Mouse (Mus musculus) gastrocnemius, postnatal 36 days (tissue): ENCODE measurements around the gene Utrn. TPM values are rescaled to one million over a fixed set of nuclear protein-coding genes. Genes with fewer than 3 reads are reported as not detected.

Experiments
- DNase-seq, 2 experiments: peaks; one replicate each; pipeline ENCODE4 v3.0.0; 2022
- intact Hi-C: fragments of 180-260 bp; cut with DNase I; formaldehyde crosslinking; loops from one replicate; pipeline ENCODE4 v1.15.1; 2025
- total RNA-seq, 2 experiments: library from RNA; stranded (reverse); gene quantifications; 2 replicates each; pipeline ENCODE4 v1.2.3; 2021

Utrn gene
- total RNA-seq, 2 experiments from 2014 or later, result 21.8 to 21.9 TPM

GRCm38 (mm10) chr10:12842543-12842942 is 26.6 kb downstream of the Utrn start:
- intact Hi-C loops, result no loop called here
- DNase-seq, result no peak

- intact Hi-C loops, result no loop called here
- DNase-seq, result no peak
Measured at GRCm38 (mm10) chr10:12841497-12841896, 27.7 kb downstream of the Utrn start.

GRCm38 (mm10) chr10:12837636-12838035 is 31.5 kb downstream of the Utrn start:
- intact Hi-C loops, result no loop called here
- peak in 1 of 2 experiments; percentile 54 for DNase-seq

GRCm38 (mm10) chr10:12836048-12836816 is 32.9 kb downstream of the Utrn start:
- intact Hi-C loops, result no loop called here
- DNase-seq, result no peak

- intact Hi-C loops, result no loop called here
- no peak for DNase-seq
Measured at GRCm38 (mm10) chr10:12834215-12834614, 35.0 kb downstream of the Utrn start.

- DNase-seq, result no peak
- intact Hi-C loops, result no loop called here
Measured at GRCm38 (mm10) chr10:12832163-12832562, 37.0 kb downstream of the Utrn start.

GRCm38 (mm10) chr10:12827778-12828177 is 41.4 kb downstream of the Utrn start:
- intact Hi-C loops, result no loop called here

GRCm38 (mm10) chr10:12827306-12827705 is 41.9 kb downstream of the Utrn start:
- no peak for DNase-seq
- intact Hi-C loops, result no loop called here

More at GRCm38 (mm10) chr10:12827778-12828177, 41.4 kb downstream of the Utrn start:
- DNase-seq, result no peak

- DNase-seq, result no peak
Measured at GRCm38 (mm10) chr10:12826760-12827281, 42.3 kb downstream of the Utrn start.

GRCm38 (mm10) chr10:12824386-12824785 is 44.8 kb downstream of the Utrn start:
- intact Hi-C loops, result no loop called here

More at GRCm38 (mm10) chr10:12826760-12827281, 42.3 kb downstream of the Utrn start:
- intact Hi-C loops, result no loop called here

GRCm38 (mm10) chr10:12823437-12824219 is 45.5 kb downstream of the Utrn start:
- DNase-seq, result no peak
- intact Hi-C loops, result no loop called here

More at GRCm38 (mm10) chr10:12824386-12824785, 44.8 kb downstream of the Utrn start:
- DNase-seq, result no peak

- intact Hi-C loops, result no loop called here
- DNase-seq, result peak in 1 of 2 experiments; percentile 33
Measured at GRCm38 (mm10) chr10:12820978-12821735, 48.0 kb downstream of the Utrn start.

GRCm38 (mm10) chr10:12817409-12817808 is 51.8 kb downstream of the Utrn start:
- peak in 1 of 2 experiments; percentile 29 for DNase-seq
- intact Hi-C loops, result no loop called here

- intact Hi-C loops, result no loop called here
Measured at GRCm38 (mm10) chr10:12816530-12816929, 52.6 kb downstream of the Utrn start.

GRCm38 (mm10) chr10:12814411-12814810 is 54.8 kb downstream of the Utrn start:
- intact Hi-C loops, result no loop called here
- DNase-seq, result no peak

More at GRCm38 (mm10) chr10:12816530-12816929, 52.6 kb downstream of the Utrn start:
- no peak for DNase-seq

- no peak for DNase-seq
- intact Hi-C loops, result no loop called here
Measured at GRCm38 (mm10) chr10:12813881-12814280, 55.3 kb downstream of the Utrn start.

- intact Hi-C loops, result no loop called here
- no peak for DNase-seq
Measured at GRCm38 (mm10) chr10:12813211-12813811, 55.9 kb downstream of the Utrn start.

- DNase-seq, result no peak
- intact Hi-C loops, result no loop called here
Measured at GRCm38 (mm10) chr10:12812680-12813079, 56.5 kb downstream of the Utrn start.

- intact Hi-C loops, result no loop called here
- DNase-seq, result no peak
Measured at GRCm38 (mm10) chr10:12810816-12811215, 58.3 kb downstream of the Utrn start.

- intact Hi-C loops, result loop anchor here (5.0 kb wide), 1 partner anchor 58 kb away; the partner anchor contains the start of gene Utrn
- no peak for DNase-seq
Measured at GRCm38 (mm10) chr10:12809702-12810101, 59.5 kb downstream of the Utrn start.
